Mouse (Mus musculus): ENCODE data around the gene Pak2. TPM values are rescaled to one million over a fixed set of nuclear protein-coding genes. Genes with fewer than 3 reads are reported as not detected.
A peak's percentile ranks its signal among the peaks of the same experiment; 100 is the strongest.

Gene Pak2
- polyA plus RNA-seq (2016; fragmentation: Nextera tagmentation; extraction: Ambion mirVana) = 48.5 and 50.3 TPM in 2 replicates

- Histone ChIP-seq H3K27me3 (no peaks in the 10 kb centered on the region), H3K36me3 (peaks cover 10% of the 10 kb centered on the region), H3K9me3 (replicated peaks) (no peaks in the 10 kb centered on the region), H3K4me2 (replicated peaks) (peak within 1 kb of the TSS; percentile 65), H3K4me1 (peaks cover 15% of the 10 kb centered on the region), H3K4me3 (peak within 1 kb of the TSS; percentile 98), H3K9ac (peak within 1 kb of the TSS; percentile 98), H3K27ac (peak within 1 kb of the TSS; percentile 98)
- peak; percentile 95 for ATAC-seq (ENCODE audit: low FRiP score)
- under 1% methylated on average over 48 of the region's 60 CpGs for WGBS
These were observed at the start of gene Pak2 for GRCm38 (mm10) chr16:32078991-32079511. Gene Pak2 (minus strand): TSS chr16:32079342.

GRCm38 (mm10) chr16:32127046-32127445, 47.9 kb upstream of the Pak2 start:
- no peaks in the 10 kb centered on the region for H3K27me3 ChIP-seq
- H3K36me3 ChIP-seq = no peaks in the 10 kb centered on the region
- WGBS = 86% methylated on average over 4 of the region's 4 CpGs
- no peak overlapping the region for H3K4me3 ChIP-seq
- no peak for ATAC-seq (ENCODE audit: low FRiP score)
- no peaks in the 10 kb centered on the region for H3K4me1 ChIP-seq
- no peak overlapping the region for H3K4me2 ChIP-seq (replicated peaks)
- H3K27ac ChIP-seq = no peak overlapping the region
- H3K9me3 ChIP-seq (replicated peaks) = no peaks in the 10 kb centered on the region
- H3K9ac ChIP-seq = no peak overlapping the region

- H3K27me3 ChIP-seq = no peaks in the 10 kb centered on the region
- no peaks in the 10 kb centered on the region for H3K4me1 ChIP-seq
- H3K4me2 ChIP-seq (replicated peaks) = no peak overlapping the region
- ATAC-seq (ENCODE audit: low FRiP score) = no peak
- H3K36me3 ChIP-seq = no peaks in the 10 kb centered on the region
- no peak overlapping the region for H3K27ac ChIP-seq
- 88% methylated on average over 3 of the region's 3 CpGs for WGBS
- no peak overlapping the region for H3K9ac ChIP-seq
- no peaks in the 10 kb centered on the region for H3K9me3 ChIP-seq (replicated peaks)
- no peak overlapping the region for H3K4me3 ChIP-seq
These were observed 46.2 kb upstream of the Pak2 start for GRCm38 (mm10) chr16:32125364-32125763.

- Histone ChIP-seq H3K27me3 (no peaks in the 10 kb centered on the region), H3K9ac (no peak overlapping the region), H3K4me2 (replicated peaks) (no peak overlapping the region), H3K4me3 (no peak overlapping the region), H3K4me1 (no peaks in the 10 kb centered on the region), H3K36me3 (no peaks in the 10 kb centered on the region), H3K27ac (no peak overlapping the region), H3K9me3 (replicated peaks) (no peaks in the 10 kb centered on the region)
- ATAC-seq (ENCODE audit: low FRiP score) = no peak
- 72% methylated on average over 17 of the region's 17 CpGs for WGBS
These were observed 45.5 kb upstream of the Pak2 start for GRCm38 (mm10) chr16:32124444-32125335.

GRCm38 (mm10) chr16:32124020-32124419, 44.9 kb upstream of the Pak2 start:
- WGBS = 94% methylated on average over 7 of the region's 7 CpGs
- Histone ChIP-seq H3K9ac (no peak overlapping the region), H3K4me1 (no peaks in the 10 kb centered on the region), H3K27me3 (no peaks in the 10 kb centered on the region), H3K27ac (no peak overlapping the region), H3K4me2 (replicated peaks) (no peak overlapping the region), H3K36me3 (no peaks in the 10 kb centered on the region), H3K9me3 (replicated peaks) (no peaks in the 10 kb centered on the region), H3K4me3 (no peak overlapping the region)
- ATAC-seq (ENCODE audit: low FRiP score) = no peak

- Histone ChIP-seq H3K9ac (no peak overlapping the region), H3K4me2 (replicated peaks) (no peak overlapping the region), H3K4me3 (no peak overlapping the region), H3K27me3 (no peaks in the 10 kb centered on the region), H3K27ac (no peak overlapping the region), H3K36me3 (no peaks in the 10 kb centered on the region), H3K4me1 (no peaks in the 10 kb centered on the region), H3K9me3 (replicated peaks) (no peaks in the 10 kb centered on the region)
- no peak for ATAC-seq (ENCODE audit: low FRiP score)
- 72% methylated on average over 3 of the region's 3 CpGs for WGBS
These were observed 41.3 kb upstream of the Pak2 start for GRCm38 (mm10) chr16:32120454-32120853.

- Histone ChIP-seq H3K4me1 (no peaks in the 10 kb centered on the region), H3K27ac (no peak overlapping the region), H3K4me3 (no peak overlapping the region), H3K4me2 (replicated peaks) (no peak overlapping the region), H3K27me3 (no peaks in the 10 kb centered on the region), H3K9ac (no peak overlapping the region), H3K9me3 (replicated peaks) (no peaks in the 10 kb centered on the region), H3K36me3 (no peaks in the 10 kb centered on the region)
- ATAC-seq (ENCODE audit: low FRiP score) = no peak
- WGBS = 64% methylated on average over 5 of the region's 5 CpGs
These were observed 37.0 kb upstream of the Pak2 start for GRCm38 (mm10) chr16:32116186-32116585.

- no peak overlapping the region for H3K27ac ChIP-seq
- no peaks in the 10 kb centered on the region for H3K27me3 ChIP-seq
- no peak overlapping the region for H3K4me3 ChIP-seq
- no peaks in the 10 kb centered on the region for H3K36me3 ChIP-seq
- H3K9me3 ChIP-seq (replicated peaks) = no peaks in the 10 kb centered on the region
- no peaks in the 10 kb centered on the region for H3K4me1 ChIP-seq
- no peak for ATAC-seq (ENCODE audit: low FRiP score)
- no peak overlapping the region for H3K4me2 ChIP-seq (replicated peaks)
- whole genome bisulfite sequencing = 68% methylated on average over 6 of the region's 6 CpGs
- H3K9ac ChIP-seq = no peak overlapping the region
These were observed 36.6 kb upstream of the Pak2 start for GRCm38 (mm10) chr16:32115781-32116180.

- Histone ChIP-seq H3K9me3 (replicated peaks) (no peaks in the 10 kb centered on the region), H3K4me1 (no peaks in the 10 kb centered on the region), H3K9ac (no peak overlapping the region), H3K4me3 (no peak overlapping the region), H3K36me3 (no peaks in the 10 kb centered on the region), H3K27me3 (no peaks in the 10 kb centered on the region), H3K27ac (no peak overlapping the region), H3K4me2 (replicated peaks) (0 out of 2 replicates have a peak overlapping the region, but pooled peaks have one; percentile 1)
- no peak for ATAC-seq (ENCODE audit: low FRiP score)
- WGBS = 21% methylated on average over 15 of the region's 15 CpGs
These were observed 36.0 kb upstream of the Pak2 start for GRCm38 (mm10) chr16:32114968-32115695.

- no peak overlapping the region for H3K27ac ChIP-seq
- H3K9ac ChIP-seq = no peak overlapping the region
- no peaks in the 10 kb centered on the region for H3K9me3 ChIP-seq (replicated peaks)
- no peaks in the 10 kb centered on the region for H3K36me3 ChIP-seq
- ATAC-seq (ENCODE audit: low FRiP score) = no peak
- H3K4me2 ChIP-seq (replicated peaks) = no peak overlapping the region
- no peaks in the 10 kb centered on the region for H3K4me1 ChIP-seq
- no peaks in the 10 kb centered on the region for H3K27me3 ChIP-seq
- no peak overlapping the region for H3K4me3 ChIP-seq
- 83% methylated on average over 9 of the region's 10 CpGs for WGBS
These were observed 35.3 kb upstream of the Pak2 start for GRCm38 (mm10) chr16:32114406-32114805.

GRCm38 (mm10) chr16:32113541-32114218, 34.5 kb upstream of the Pak2 start:
- Histone ChIP-seq H3K36me3 (no peaks in the 10 kb centered on the region), H3K9me3 (replicated peaks) (no peaks in the 10 kb centered on the region), H3K4me1 (no peaks in the 10 kb centered on the region), H3K4me3 (no peak overlapping the region), H3K27ac (no peak overlapping the region), H3K27me3 (no peaks in the 10 kb centered on the region), H3K9ac (no peak overlapping the region), H3K4me2 (replicated peaks) (no peak overlapping the region)
- no peak for ATAC-seq (ENCODE audit: low FRiP score)
- WGBS = 73% methylated on average over 23 of the region's 23 CpGs

Measured in hindbrain, embryonic 12.5 days (tissue).